Mouse (Mus musculus): ENCODE data around the gene Ttc7b. TPM values are rescaled to one million over a fixed set of nuclear protein-coding genes. Genes with fewer than 3 reads are reported as not detected.

The Ttc7b gene
- polyA plus RNA-seq, 1 experiment = 20.4 TPM

DNA sequence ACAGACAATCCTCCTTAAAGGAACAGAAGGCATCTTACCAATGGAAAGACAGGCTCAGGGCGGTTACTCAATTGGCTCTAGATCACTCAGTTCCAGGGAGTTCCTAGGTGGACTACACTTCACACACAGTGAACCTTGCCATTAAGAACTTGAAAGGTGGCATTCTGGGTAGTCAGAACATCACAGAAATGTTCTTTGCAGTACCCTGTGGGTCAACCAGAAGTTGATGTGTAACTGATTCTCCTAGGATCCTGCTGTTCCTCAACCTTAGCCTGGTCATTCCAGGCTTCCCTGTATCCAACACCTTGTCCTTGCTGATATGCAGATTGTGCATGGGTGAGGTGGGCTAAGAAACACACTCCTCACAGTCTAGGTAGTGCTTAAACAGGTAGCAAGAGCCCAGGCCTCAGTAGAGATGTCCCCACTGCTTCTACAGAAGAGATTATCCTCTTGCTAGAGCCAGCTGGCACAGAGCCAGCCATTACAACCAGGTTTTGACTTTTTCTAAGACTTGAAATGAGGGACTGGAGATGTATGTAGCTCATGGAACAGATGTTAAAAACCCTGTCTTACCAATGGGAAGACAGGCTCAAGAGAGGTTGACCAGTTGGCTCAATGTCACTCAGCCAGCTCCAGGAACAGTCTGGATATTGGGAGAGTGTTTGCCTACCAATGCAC lies 4.3 kb downstream of the Ttc7b start:
- H3K27ac ChIP-seq (ENCODE audit: insufficient read depth, low read length) = no peak overlapping the region
- 90% methylated on average over 1 of the region's 1 CpGs for WGBS
- H3K36me3 ChIP-seq (ENCODE audit: control insufficient read depth, insufficient read depth, low read length) = no peaks in the 10 kb centered on the region
- no peak overlapping the region for H3K4me3 ChIP-seq (ENCODE audit: extremely low read depth, insufficient read depth, insufficient read length)
- TF ChIP-seq POLR2A (IDR thresholded peaks at IDR 0.05; ENCODE audit: low read depth, low read length) (no peak), CTCF (IDR thresholded peaks at IDR 0.05; ENCODE audit: extremely low read depth, insufficient read depth, insufficient read length, insufficient replicate concordance) (no peak)
- peaks cover 9% of the 10 kb centered on the region; the same call in 1 of the 2 replicates for H3K4me1 ChIP-seq (ENCODE audit: control insufficient read depth, insufficient read depth, insufficient read length)
- H3K27me3 ChIP-seq (ENCODE audit: control insufficient read depth, insufficient read depth, low read length) = no peaks in the 10 kb centered on the region
- no peak for DNase-seq (ENCODE audit: low read depth in 1 of 2, low spot score in 2 of 2)

DNA sequence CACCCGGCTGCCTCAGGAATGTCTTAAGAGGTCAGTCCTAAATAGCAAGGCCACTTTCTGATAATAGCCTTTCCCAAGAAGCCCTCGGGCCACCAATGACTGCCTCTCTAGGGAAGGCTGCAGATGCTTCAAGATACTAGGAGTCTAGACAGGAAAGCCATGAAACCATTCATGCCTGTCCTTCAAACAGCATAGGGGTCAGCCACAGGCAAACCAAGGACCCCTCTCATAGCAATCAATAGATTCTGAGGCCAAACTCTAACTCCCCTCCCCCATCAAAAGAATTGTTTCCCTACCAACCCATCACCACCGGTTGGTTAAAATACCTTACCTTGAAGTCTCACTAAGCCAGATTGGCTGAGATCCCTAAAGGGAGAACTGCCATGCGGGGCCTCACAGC lies 5.1 kb downstream of the Ttc7b start:
- no peak overlapping the region for H3K4me3 ChIP-seq (ENCODE audit: extremely low read depth, insufficient read depth, insufficient read length)
- no peak for DNase-seq (ENCODE audit: low read depth in 1 of 2, low spot score in 2 of 2)
- no peak overlapping the region for H3K27ac ChIP-seq (ENCODE audit: insufficient read depth, low read length)
- H3K36me3 ChIP-seq (ENCODE audit: control insufficient read depth, insufficient read depth, low read length) = no peaks in the 10 kb centered on the region
- TF ChIP-seq CTCF (IDR thresholded peaks at IDR 0.05; ENCODE audit: extremely low read depth, insufficient read depth, insufficient read length, insufficient replicate concordance) (no peak), POLR2A (IDR thresholded peaks at IDR 0.05; ENCODE audit: low read depth, low read length) (no peak)
- no peaks in the 10 kb centered on the region for H3K27me3 ChIP-seq (ENCODE audit: control insufficient read depth, insufficient read depth, low read length)
- peaks cover 6% of the 10 kb centered on the region; the same call in 1 of the 2 replicates for H3K4me1 ChIP-seq (ENCODE audit: control insufficient read depth, insufficient read depth, insufficient read length)
- 89% methylated on average over 4 of the region's 4 CpGs for WGBS

- no peaks in the 10 kb centered on the region for H3K27me3 ChIP-seq (ENCODE audit: control insufficient read depth, insufficient read depth, low read length)
- no peaks in the 10 kb centered on the region for H3K36me3 ChIP-seq (ENCODE audit: control insufficient read depth, insufficient read depth, low read length)
- peaks cover 2% of the 10 kb centered on the region; the same call in 1 of the 2 replicates for H3K4me1 ChIP-seq (ENCODE audit: control insufficient read depth, insufficient read depth, insufficient read length)
- DNase-seq (ENCODE audit: low read depth in 1 of 2, low spot score in 2 of 2) = no peak
- TF ChIP-seq CTCF (IDR thresholded peaks at IDR 0.05; ENCODE audit: extremely low read depth, insufficient read depth, insufficient read length, insufficient replicate concordance) (no peak), POLR2A (IDR thresholded peaks at IDR 0.05; ENCODE audit: low read depth, low read length) (no peak)
- H3K4me3 ChIP-seq (ENCODE audit: extremely low read depth, insufficient read depth, insufficient read length) = no peak overlapping the region
- no peak overlapping the region for H3K27ac ChIP-seq (ENCODE audit: insufficient read depth, low read length)
- 81% methylated on average over 1 of the region's 1 CpGs for WGBS
Observed at GRCm38 (mm10) chr12:100514611-100515010, 6.0 kb downstream of the Ttc7b start.

DNA sequence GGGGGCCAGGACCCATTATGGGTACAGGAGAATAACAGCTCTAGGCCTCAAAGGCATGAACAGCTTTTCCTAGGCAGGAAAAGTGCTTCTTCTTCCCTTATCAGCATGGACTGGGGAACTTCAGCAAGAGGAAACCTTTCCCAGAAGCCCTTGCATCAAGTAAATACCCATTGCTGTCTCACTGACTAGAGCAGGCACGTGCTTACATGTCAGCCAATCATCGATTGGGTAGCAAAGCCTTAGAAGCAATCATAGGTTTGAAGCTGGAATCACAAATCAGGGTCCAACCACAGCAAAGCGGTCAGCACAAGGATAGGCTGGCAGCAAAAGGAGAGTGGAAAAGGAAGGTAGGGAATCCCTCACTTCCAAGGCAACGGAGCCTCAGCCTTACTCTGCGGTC lies 7.5 kb downstream of the Ttc7b start:
- Histone ChIP-seq H3K4me1 (ENCODE audit: control insufficient read depth, insufficient read depth, insufficient read length) (peaks cover 4% of the 10 kb centered on the region; the same call in 1 of the 2 replicates), H3K36me3 (ENCODE audit: control insufficient read depth, insufficient read depth, low read length) (no peaks in the 10 kb centered on the region), H3K27ac (ENCODE audit: insufficient read depth, low read length) (no peak overlapping the region), H3K27me3 (ENCODE audit: control insufficient read depth, insufficient read depth, low read length) (no peaks in the 10 kb centered on the region), H3K4me3 (ENCODE audit: extremely low read depth, insufficient read depth, insufficient read length) (no peak overlapping the region)
- TF ChIP-seq POLR2A (IDR thresholded peaks at IDR 0.05; ENCODE audit: low read depth, low read length) = no peak
- 92% methylated on average over 5 of the region's 5 CpGs for WGBS
- DNase-seq (ENCODE audit: low read depth in 1 of 2, low spot score in 2 of 2) = no peak

GRCm38 (mm10) chr12:100512641-100513040 lies 8.0 kb downstream of the Ttc7b start:
- H3K4me3 ChIP-seq (ENCODE audit: extremely low read depth, insufficient read depth, insufficient read length) = no peak overlapping the region
- DNase-seq (ENCODE audit: low read depth in 1 of 2, low spot score in 2 of 2) = no peak
- peaks cover 4% of the 10 kb centered on the region; the same call in 1 of the 2 replicates for H3K4me1 ChIP-seq (ENCODE audit: control insufficient read depth, insufficient read depth, insufficient read length)
- no peaks in the 10 kb centered on the region for H3K27me3 ChIP-seq (ENCODE audit: control insufficient read depth, insufficient read depth, low read length)
- TF ChIP-seq CTCF (IDR thresholded peaks at IDR 0.05; ENCODE audit: extremely low read depth, insufficient read depth, insufficient read length, insufficient replicate concordance) (no peak), POLR2A (IDR thresholded peaks at IDR 0.05; ENCODE audit: low read depth, low read length) (no peak)
- H3K36me3 ChIP-seq (ENCODE audit: control insufficient read depth, insufficient read depth, low read length) = no peaks in the 10 kb centered on the region
- no peak overlapping the region for H3K27ac ChIP-seq (ENCODE audit: insufficient read depth, low read length)
- WGBS = 89% methylated on average over 9 of the region's 9 CpGs

DNA sequence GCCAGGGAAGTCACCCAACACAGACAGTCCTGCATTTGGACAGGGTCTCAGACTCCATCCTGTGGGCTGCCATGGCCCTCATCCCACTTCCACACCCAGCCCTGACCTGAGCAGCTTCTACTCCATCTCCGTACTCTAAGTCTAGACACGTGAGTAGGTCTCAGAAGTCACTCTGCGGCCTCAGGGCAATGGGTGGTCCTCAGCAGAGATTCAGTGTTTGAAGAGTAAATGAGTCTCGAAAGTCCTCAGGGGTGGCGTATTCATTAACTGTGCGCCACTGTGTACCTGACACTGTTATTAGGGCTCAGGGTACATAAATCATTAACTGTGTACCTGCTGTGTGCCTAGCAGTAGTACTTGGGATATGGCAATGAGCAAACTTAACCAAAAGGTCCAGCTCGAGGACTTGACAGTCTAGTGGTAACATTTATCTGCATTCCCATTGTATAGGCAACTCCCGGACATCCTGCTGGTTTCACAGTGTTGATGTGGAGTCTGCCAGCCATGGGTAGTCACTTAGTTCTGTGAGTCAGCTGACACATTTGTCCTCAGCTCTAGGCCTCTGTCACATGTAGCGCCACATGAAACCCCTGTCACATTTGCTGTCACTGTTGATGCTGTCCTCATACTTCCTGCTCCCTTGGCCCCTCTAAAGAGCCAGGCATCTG lies 10.9 kb downstream of the Ttc7b start:
- Histone ChIP-seq H3K4me1 (ENCODE audit: control insufficient read depth, insufficient read depth, insufficient read length) (peaks cover 7% of the 10 kb centered on the region; the same call in 1 of the 2 replicates), H3K27ac (ENCODE audit: insufficient read depth, low read length) (no peak overlapping the region), H3K4me3 (ENCODE audit: extremely low read depth, insufficient read depth, insufficient read length) (no peak overlapping the region), H3K36me3 (ENCODE audit: control insufficient read depth, insufficient read depth, low read length) (no peaks in the 10 kb centered on the region), H3K27me3 (ENCODE audit: control insufficient read depth, insufficient read depth, low read length) (no peaks in the 10 kb centered on the region)
- 93% methylated on average over 9 of the region's 9 CpGs for WGBS
- DNase-seq (ENCODE audit: low read depth in 1 of 2, low spot score in 2 of 2) = no peak
- no peak for TF ChIP-seq POLR2A (IDR thresholded peaks at IDR 0.05; ENCODE audit: low read depth, low read length)

DNA sequence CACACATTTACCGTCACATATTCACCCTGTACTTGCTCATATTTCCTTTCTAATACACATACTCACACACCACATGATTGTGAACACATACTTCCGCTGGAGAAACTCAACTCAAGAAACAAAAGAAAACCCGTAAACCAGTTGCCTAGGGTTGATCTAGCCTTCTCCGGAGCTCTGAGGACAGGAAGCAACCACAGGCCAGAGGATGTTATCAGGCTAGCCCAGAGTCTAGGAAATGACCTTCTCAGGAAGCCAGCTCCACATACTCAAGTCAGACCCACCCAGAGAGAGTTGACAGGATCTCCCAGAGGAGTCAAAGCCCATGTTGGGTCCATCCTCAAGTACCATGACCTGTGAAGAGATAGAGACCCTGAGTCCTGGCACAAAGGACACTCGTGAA lies 12.0 kb downstream of the Ttc7b start:
- no peak overlapping the region for H3K27ac ChIP-seq (ENCODE audit: insufficient read depth, low read length)
- peaks cover 7% of the 10 kb centered on the region; the same call in 1 of the 2 replicates for H3K4me1 ChIP-seq (ENCODE audit: control insufficient read depth, insufficient read depth, insufficient read length)
- TF ChIP-seq POLR2A (IDR thresholded peaks at IDR 0.05; ENCODE audit: low read depth, low read length) = no peak
- no peak for TF ChIP-seq CTCF (IDR thresholded peaks at IDR 0.05; ENCODE audit: extremely low read depth, insufficient read depth, insufficient read length, insufficient replicate concordance)
- no peak for DNase-seq (ENCODE audit: low read depth in 1 of 2, low spot score in 2 of 2)
- H3K4me3 ChIP-seq (ENCODE audit: extremely low read depth, insufficient read depth, insufficient read length) = no peak overlapping the region
- no peaks in the 10 kb centered on the region for H3K27me3 ChIP-seq (ENCODE audit: control insufficient read depth, insufficient read depth, low read length)
- WGBS = 50% methylated on average over 5 of the region's 5 CpGs
- no peaks in the 10 kb centered on the region for H3K36me3 ChIP-seq (ENCODE audit: control insufficient read depth, insufficient read depth, low read length)

Measured in spleen, adult 2 months (tissue).